Mouse (Mus musculus) retina, postnatal 1 day (tissue): ENCODE measurements around the gene Ralb.
A peak's percentile ranks its signal among the peaks of the same experiment; 100 is the strongest.

Source experiments
- DNase-seq: peaks from one replicate; pipeline ENCODE4 v3.0.0-alpha.2; 2012

Ralb gene

DNA sequence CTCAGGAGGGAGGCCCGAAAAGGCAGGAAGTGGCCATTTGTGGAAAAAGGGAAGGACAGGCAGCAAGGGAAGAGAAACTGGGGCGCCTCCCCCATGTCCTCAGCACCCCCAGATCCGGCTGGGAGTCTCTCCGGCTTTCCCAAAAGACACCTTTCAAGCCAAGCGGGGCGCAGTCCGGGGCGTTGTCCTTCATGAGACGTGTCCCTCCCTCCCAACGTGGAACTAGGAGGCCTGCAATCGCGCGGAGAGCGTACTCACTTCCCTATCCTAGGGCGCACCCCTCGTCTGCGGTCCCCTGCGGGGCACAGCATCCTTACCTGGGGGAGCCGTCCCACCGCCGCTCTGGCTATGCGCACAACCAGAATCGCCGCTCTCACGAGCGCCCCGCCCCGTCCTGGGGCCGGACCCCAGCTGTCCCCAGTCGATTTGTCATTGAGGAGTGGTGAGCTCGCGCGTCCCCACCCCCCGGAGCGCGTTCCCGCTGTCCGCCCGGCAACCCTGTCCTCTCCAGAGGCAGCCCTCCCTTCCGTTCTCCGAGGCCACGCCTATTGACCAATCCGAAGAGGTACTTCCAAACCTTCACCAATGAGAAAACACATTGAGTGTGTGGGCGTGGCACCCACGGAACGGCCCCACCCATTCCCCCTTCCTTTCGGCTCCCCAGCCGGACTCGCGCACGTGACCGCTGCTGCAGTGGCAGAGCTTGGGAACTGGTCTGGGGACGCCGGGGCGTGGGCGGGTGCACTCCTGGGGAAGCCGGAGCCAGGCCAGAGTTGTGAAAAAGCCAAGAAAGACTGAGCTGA lies at the start of gene Ralb:
Gene Ralb, minus strand, starts transcription at position 535 of the 803 bp plus-strand sequence.
- peak; percentile 99 for DNase-seq

DNA sequence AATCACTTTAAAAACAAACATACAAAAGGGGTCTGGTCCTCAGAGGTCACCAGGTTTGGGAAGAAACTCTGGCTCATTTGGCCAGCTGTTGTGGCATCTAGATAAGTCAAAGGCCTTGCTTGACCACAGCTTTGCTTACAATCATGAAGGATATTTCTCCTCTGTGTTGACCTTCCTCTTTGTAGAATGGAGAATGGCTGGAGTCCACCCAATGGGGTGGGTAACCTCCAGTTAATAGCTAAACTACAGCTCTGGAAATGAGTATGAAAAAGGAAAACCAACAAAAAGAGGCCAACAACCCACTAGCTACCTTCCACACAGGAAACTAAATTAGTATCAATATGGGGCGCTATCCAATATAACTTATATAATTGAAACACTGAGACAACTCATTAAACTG lies 47.1 kb upstream of the Ralb start:
- no peak for DNase-seq

DNA sequence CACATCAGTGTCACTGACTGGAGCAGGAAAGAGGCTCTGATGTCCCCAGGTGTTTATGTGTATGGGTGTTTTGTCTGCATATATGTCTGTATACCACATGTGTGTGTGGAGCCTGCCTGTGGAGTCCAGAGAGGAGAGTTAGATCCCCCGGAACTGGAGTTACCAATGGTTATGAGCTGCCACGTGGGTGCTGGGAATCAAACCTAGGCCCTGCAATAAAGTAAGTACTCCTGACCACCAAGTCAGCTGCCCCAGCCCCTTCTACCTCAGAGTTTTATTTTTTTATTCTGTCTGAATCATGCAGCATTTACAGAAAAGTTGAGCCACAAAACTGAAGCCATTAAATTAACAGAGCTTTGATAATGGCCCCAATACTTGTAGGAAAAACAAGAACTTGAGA lies 45.5 kb upstream of the Ralb start:
- DNase-seq = no peak

GRCm38 (mm10) chr1:119549327-119549689 lies 44.7 kb upstream of the Ralb start:
- DNase-seq = no peak

- DNase-seq = peak; percentile 81
These were observed 44.2 kb upstream of the Ralb start for GRCm38 (mm10) chr1:119548668-119549326.

DNA sequence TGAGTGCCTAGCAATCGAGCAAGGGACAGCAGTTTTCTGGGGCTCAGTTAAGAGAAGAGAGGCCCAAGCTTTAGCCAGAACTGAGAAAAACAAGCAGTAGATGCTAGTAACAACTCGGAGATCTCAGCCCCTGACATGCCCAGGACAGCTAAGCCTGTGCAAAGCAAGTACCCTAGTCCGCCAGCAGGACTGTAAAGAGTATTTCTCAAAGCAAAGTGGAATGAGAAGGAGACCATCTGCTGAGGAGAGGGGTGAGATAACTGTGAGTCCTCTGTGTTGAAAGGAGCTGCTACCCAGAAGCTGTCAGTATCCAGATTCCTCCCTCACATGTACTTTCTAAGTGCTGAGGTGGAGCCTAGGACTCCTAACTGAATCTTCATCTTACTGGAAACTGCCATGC lies 41.9 kb upstream of the Ralb start:
- DNase-seq = no peak

DNA sequence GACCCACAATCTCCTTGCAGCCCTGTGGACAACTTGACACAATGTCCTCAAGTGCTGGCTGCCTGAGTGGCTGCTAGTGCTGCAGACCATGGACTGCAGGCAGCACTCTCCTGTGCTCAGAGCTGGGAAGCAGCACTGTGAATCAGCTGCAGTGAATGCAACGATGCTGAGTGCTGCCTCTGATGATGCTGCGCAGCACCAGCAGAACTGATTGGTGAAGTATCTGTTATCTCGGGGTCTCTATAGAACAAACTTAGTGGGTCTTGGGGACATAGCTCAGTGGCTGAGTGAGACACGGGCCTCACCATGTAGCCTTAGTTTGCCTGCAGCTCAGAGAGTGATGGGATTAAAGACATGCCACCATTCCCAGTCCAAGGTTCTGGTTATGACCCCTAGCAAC lies 41.1 kb upstream of the Ralb start:
- DNase-seq = no peak

DNA sequence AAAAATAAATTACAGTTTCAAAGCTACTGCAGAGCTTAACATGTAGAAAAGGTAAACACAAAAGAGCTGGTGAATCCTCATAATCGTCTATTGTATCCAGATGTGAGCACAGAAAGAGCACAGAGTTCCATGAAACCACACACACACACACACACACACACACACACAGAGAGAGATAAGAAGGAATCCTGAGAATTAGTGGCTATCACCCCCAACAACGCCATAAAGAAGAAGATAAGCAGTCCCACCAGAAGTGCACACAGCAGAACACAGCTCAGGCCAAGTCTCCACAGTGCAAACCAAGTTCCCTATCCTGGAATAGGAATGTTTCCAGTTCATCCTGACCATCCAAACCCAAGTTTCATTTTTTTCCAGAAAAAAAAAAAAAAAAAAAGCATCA lies 40.6 kb upstream of the Ralb start:
- DNase-seq = no peak

DNA sequence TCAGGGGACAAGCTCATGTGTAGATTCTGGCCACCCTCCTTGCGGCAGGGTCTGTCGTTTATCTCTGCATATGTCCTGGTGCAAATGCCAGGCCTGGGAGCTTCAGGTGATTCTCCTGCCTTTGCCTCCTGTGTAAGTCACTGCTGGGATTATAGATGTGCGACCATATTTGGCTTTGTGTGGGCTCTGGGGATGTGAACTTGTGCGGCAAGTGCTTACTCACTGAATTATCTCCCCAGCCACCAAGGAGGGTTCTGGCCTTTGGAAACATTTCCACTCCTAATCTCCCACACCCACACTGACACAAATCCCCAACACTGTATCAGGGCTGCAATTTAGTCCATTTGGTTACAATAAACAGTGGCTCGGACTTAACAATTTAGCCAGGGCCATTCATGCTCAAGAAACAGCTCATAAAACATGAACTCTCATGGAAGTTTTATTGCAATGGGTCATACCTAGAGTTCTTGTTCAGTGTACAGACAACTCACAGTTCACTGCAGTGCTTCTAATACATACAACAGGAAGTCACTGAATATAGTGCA lies 40.1 kb upstream of the Ralb start:
- DNase-seq = no peak

DNA sequence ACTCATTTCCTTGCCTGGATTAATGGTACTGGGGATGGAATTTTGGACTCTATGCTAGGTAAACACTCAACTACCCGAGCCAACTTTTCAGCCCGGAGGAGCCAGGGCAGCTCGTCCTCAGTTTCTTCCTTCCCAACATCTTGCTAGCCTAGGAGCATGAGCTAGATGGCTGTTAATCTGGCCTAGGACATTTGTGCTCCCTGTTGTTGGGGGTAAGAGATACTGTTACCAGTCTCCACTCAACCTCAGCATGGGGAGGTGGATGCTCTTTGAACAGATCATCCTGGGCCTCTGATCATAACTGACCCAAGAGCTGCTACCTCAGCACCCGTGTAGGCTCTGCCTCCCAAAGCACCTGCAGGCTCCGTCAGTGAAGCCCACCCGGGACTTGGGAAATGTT lies 38.7 kb upstream of the Ralb start:
- no peak for DNase-seq

DNA sequence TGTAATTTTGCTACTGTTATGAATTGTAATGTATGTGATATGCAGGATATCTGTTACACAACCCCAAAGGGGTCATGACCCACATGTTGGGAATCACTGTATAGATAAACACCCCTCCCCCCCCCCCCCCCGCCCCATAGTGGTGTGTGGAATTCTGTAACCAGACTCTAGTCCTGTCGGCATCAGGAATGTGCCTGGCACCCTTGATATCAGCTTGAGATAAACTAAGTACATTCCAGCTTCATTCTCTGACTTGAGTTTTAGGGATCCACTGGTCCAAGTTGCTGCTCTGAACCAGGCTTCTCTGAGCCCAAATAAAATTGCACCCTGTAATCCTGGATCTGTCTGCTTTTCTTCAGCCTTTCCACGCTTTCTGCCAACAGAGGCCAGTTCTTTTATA lies 37.0 kb upstream of the Ralb start:
- no peak for DNase-seq

DNA sequence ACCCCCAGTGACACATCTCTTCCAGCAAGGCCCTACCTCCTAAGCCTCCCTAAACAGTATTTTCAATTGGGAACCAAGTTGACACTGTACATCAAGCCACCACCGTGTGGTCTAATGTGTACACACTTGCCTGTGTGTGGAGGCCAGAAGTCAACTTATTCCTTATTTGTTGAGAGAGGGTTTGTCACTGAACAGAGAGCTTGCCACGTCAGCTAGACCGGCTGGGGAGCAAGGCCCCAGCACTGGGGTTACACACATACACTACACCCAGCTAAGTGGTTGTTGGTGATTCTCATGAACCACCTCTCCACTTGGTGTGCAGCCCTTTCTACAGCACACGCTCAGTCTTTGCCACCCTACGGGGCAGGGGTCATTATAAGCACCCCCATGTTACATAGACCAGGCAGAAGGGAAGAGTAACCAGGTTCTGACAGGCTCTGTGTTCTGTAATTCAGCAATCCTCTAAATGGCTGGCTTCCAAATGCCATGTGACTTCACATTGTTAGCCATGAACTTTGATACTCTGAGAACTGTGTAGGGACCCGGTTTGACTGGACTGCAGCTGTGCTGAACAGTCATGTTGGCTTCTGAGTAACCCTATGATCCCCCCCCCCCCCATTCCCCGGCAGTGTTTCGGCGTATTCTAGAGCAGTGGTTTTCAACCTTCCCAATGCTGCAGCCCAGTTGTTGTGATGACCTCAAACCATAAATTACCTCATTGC lies 36.4 kb upstream of the Ralb start:
- no peak for DNase-seq

DNA sequence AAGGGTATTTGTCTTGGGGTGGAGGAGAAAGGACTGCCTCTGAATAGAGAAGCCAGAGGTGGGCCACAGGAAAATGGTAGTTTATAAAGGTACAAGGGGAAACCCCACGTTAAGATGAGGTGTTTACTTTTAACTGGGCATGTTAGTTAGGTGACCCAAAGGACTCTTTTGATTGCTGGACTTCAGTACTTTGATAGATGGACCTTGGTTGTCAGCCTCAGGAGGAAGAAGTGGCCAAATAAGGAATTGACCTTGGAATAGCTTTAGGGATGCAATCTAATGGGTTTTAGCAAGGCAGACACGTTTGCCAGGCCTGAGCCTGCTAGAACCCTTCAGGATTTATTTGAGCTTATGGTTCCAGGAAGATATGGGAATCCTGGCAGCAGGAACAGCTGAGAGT lies 34.7 kb upstream of the Ralb start:
- DNase-seq = no peak

DNA sequence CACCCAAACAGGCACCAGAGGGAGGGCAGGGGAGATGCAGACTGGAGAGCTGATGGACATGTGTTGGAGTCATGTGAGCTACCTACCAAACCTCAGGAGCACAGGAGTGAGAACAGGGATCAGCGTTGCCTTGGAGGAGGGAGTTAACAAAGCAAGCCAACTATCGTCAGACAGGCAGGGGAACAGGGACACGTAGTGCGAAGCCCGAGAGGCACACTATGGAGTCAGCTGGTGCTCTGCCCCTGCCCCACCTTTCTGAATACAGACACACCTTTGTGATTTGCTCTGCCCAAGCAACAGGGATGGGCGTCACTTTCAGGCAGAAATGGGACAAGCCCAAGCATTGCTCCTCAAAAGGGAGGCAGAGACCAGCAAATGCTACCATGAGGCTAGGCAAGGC lies 33.1 kb upstream of the Ralb start:
- DNase-seq = no peak

DNA sequence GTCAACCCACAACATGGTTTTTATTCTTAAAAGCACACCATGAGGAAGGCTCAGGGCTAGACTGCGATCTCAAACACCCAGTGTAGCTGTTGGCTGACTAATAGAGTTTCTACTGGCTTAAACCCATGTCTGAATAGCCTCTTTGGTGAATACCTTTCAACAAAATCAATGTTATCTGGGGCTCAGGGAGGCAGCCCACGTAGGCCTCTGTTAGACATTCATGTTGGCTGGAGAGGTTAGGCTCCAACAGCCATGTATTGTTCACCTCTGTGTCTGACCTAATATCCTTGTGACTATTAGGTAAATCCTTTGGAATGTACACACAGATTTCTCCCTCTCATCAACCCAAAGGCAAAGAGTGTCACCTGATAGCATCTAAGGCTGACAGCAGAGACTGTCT lies 31.5 kb upstream of the Ralb start:
- DNase-seq = no peak

DNA sequence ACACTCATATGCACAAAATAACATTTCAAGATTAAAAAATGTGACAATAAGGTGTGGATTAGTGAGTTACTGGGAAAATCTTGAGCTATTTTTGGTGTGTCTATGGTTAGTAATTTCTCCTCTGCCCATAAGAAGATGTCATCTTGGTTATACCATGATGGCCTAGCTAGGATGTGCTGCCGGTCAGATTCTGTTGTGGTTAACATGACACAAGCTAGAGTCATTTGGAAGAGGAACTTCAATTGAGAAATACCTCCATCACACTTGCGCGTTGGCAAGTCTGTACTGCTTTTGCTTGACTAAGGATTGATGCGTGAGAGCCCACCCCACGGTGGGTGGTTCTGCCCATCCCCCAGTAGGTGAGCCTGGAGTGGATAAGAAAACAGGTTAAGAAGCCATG lies 29.7 kb upstream of the Ralb start:
- DNase-seq = no peak

DNA sequence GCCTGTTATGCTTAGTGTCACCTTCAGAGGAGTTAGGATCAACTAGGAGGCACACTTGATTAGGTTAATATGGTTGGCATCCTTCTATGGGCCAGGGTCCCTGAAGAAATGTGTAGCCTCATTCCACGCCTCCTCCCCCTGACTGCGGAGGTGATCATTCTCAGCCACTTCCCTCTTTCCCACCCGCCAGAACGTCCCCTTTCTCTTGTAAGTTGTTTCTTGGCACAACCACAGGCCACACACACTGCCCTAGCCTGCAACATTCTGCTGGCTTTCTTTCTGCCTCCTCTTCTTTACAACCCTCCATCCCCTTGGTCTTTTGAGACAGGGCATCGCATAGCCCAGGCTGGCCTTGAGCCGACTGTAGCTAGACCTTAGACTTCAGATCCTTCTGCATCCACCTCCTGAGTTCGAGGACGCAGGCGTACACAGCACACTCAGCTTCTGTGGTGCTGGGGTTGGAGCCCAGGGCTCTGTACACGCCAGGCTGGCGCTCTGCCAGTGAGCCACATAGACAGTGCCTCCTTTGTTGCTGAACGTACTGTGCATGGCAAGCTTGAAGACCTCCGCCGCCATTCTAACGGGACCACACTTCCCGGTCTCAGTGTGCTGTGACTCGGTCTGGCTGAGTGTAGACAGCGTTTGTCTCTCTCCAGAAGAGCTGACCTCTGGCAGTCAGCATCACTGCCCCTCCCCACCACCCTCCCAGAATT lies 28.7 kb upstream of the Ralb start:
- peak; percentile 32 for DNase-seq

- no peak for DNase-seq
These were observed 27.6 kb upstream of the Ralb start for GRCm38 (mm10) chr1:119532165-119532564.

DNA sequence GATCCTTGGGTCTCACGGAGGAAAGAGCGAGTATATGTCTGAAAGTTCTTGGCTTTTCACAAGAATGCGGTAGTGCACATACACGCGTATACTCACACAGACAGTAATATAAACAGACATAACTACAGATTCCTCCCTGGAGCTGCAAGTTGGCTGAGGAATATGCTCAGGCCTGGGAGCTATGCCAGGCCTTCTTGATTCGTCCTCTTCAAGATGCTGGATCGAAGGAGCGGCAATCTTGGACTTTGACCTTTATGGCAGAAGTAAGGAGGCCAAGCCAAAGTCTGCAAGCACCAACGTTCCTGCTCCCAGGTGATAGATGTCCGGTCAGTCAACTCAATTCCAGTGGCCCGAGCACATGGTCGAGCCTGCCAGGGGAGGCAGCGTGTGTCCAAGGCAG lies 26.3 kb upstream of the Ralb start:
- no peak for DNase-seq

- DNase-seq = peak; percentile 95
These were observed 21.3 kb upstream of the Ralb start, which contains the start of gene Tmem185b for GRCm38 (mm10) chr1:119525689-119526591. TSS of gene Tmem185b (plus strand) at chr1:119526160.

- DNase-seq = peak; percentile 35
These were observed 20.4 kb upstream of the Ralb start for GRCm38 (mm10) chr1:119525004-119525444.

GRCm38 (mm10) chr1:119523826-119524225 lies 19.2 kb upstream of the Ralb start:
- DNase-seq = no peak
